Mouse (Mus musculus): Measurements from ENCODE around the gene Gmnn. TPM values are rescaled to one million over a fixed set of nuclear protein-coding genes. Genes with fewer than 3 reads are reported as not detected.
"Not testable (repeated sequence)": the region's sequence is repeated elsewhere in the genome, so short reads cannot be mapped to it uniquely, and the experiment has no call there.

The Gmnn gene
- 10 to 100 TPM; 48.5 to 52.9 TPM for total RNA-seq (2021)

- peak; percentile 88 to 94 for DNase-seq
Observed at GRCm38 (mm10) chr13:24761403-24762227, at the start of gene Gmnn. Gene Gmnn, minus strand, starts transcription at chr13:24761923.

GRCm38 (mm10) chr13:24806079-24806478 is 44.4 kb upstream of the Gmnn start:
- DNase-seq: no peak
- intact Hi-C loops (cut with DNase I): no loop called here

More at GRCm38 (mm10) chr13:24761403-24762227, at the start of gene Gmnn:
- intact Hi-C loops (cut with DNase I): loop anchor here (1.0 to 5.0 kb wide), 3 partner anchors 39 to 71 kb away; partner anchors contain the start of genes Acot13 and Tdp2

DNA sequence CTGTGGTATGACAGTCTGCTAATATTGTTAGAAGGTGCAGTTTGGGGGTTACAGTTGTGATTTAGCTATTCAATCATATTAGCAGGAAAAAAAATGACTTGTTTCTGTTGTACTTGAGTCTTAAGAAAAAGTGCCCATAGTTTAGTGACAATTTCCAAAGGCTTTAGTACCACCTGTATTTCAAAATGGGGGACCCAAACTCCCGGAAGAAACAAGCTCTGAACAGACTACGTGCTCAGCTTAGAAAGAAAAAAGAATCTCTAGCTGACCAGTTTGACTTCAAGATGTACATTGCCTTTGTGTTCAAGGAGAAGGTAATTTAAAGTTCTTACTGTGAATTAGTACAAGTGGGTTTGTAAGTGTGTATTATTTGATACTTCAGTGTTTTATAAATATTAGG is 41.5 kb upstream of the Gmnn start:
- intact Hi-C loops (cut with DNase I): no loop called here
- DNase-seq: no peak

- intact Hi-C loops (cut with DNase I): loop anchor here (1.0 kb wide), 1 partner anchor 26 kb away; no protein-coding TSS in a partner anchor
- peak; percentile 25 to 39 for DNase-seq
Observed at GRCm38 (mm10) chr13:24802131-24802691, 40.5 kb upstream of the Gmnn start.

- no peak for DNase-seq
- intact Hi-C loops (cut with DNase I): no loop called here
Observed at GRCm38 (mm10) chr13:24801308-24801921, 39.7 kb upstream of the Gmnn start, which contains the start of gene BC005537. Gene BC005537, plus strand, starts transcription at chr13:24801657.

GRCm38 (mm10) chr13:24800674-24801307 is 39.1 kb upstream of the Gmnn start:
- peak; percentile 97 for DNase-seq
- intact Hi-C loops (cut with DNase I): loop anchor here (1.0 kb wide), 1 partner anchor 39 kb away; the partner anchor contains the start of gene Gmnn

DNA sequence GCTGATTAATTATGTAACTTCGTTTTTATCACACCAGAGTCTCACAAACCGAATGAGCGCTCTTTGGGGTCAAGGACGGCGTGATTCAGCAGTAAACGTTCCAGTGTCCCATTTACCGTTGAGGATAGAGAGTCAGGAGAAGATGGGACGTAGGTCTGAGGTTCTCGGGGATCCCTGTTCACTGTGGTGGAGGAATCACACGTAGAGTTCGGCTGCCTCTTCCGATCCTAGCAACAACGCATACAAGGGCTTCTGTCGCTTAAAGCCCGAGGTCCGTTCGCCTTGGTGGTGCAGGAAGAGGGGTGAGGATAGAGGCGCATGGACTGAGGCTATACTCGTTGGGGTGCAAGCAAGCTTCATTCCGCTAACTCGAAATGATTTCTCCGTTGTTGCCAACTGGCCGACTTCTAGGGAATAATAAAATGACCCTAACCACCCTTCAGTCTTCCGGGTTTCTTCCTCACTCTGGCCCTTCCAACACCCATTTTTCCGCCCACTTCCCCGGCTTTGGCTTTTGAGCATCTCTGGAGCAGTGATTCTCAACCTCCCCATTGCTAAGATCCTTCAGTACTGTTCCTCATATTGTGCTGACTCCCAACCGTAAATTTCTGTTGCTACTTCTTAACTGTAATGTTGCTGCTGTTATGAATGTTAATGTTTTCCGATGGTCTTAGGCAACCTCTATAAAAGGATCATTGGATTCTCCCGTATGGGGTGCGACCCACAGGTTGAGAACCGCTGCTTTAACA is 38.4 kb upstream of the Gmnn start:
- intact Hi-C loops (cut with DNase I): loop anchor here (1.0 kb wide), 1 partner anchor 39 kb away; the partner anchor contains the start of gene Gmnn
- peak; percentile 51 to 73 for DNase-seq

- peak; percentile 9 to 17 for DNase-seq
- intact Hi-C loops (cut with DNase I): no loop called here
Observed at GRCm38 (mm10) chr13:24799378-24799777, 37.7 kb upstream of the Gmnn start.

DNA sequence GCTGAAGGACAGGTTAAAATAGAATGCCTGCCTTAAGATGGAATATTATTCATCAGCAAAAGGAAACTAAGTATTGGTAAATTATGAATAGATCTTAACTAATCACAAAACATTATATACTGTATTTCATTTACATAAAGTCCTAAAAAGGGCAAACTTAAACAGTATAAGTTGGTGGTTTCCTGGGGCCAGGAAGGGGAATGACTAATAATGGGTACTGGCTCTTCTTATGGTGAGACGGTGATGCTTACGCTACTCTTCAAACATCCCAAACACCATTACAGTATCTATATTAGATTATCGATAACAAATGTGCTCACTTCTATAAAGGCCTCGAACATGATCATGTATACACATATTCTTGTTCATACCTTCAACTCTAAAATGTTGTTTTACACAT is 37.0 kb upstream of the Gmnn start:
- intact Hi-C loops (cut with DNase I): no loop called here
- DNase-seq: no peak

DNA sequence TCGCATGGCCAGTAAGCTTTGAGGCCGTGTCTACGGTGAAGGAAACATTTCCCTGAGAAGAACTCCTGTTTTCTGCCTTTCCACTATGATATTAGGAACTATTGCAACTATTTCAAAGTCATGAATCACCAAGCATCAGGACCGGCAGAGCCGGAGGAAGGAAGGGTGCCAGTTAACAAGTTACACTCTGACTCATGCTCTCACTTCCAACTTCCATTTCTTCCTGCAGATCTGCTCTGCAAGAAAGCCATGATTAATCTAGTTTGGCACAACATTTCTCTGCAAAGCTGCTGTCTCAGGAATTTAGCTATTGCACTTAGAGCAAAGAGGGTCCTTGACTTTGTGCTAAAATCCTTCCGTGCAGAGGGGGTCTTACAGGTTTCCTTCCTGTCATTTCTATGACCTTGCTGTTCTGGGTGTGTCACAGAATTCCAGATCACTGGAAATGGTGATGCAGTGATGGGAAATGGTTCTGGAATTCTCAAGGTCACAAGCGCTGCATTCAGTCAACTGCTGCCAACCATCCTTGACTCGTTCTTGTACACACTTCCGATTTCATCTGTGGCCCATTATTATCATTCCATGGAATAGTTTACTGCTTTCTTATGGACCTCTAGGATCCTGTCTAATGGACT is 30.8 kb upstream of the Gmnn start:
- DNase-seq: no peak
- intact Hi-C loops (cut with DNase I): no loop called here

DNA sequence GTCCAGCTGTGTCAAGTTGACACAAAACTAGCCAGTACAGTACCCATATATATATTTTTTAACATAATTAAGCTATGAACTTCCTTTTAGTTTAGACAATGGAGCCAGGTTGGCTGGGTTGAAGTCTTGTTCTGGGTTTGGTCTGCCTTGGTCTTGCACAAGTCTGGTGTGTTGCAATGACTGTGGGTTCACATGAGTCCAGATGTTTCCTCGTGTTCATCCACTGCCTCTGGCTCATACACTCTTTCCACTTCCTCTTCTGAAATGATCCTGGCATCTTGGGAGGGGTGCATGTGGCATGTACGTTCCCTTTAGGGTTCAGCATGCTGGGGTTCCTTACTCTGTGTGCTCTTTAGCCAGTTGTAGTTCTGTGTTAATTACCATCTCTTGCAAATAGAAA is 29.6 kb upstream of the Gmnn start:
- intact Hi-C loops (cut with DNase I): no loop called here
- peak; percentile 46 to 50 for DNase-seq

GRCm38 (mm10) chr13:24787477-24787876 is 25.8 kb upstream of the Gmnn start:
- no peak for DNase-seq
- intact Hi-C loops (cut with DNase I): no loop called here

GRCm38 (mm10) chr13:24786014-24786490 is 24.3 kb upstream of the Gmnn start:
- no peak for DNase-seq
- intact Hi-C loops (cut with DNase I): no loop called here

- intact Hi-C loops (cut with DNase I): no loop called here
- DNase-seq: no peak
Observed at GRCm38 (mm10) chr13:24781916-24782315, 20.2 kb upstream of the Gmnn start.

DNA sequence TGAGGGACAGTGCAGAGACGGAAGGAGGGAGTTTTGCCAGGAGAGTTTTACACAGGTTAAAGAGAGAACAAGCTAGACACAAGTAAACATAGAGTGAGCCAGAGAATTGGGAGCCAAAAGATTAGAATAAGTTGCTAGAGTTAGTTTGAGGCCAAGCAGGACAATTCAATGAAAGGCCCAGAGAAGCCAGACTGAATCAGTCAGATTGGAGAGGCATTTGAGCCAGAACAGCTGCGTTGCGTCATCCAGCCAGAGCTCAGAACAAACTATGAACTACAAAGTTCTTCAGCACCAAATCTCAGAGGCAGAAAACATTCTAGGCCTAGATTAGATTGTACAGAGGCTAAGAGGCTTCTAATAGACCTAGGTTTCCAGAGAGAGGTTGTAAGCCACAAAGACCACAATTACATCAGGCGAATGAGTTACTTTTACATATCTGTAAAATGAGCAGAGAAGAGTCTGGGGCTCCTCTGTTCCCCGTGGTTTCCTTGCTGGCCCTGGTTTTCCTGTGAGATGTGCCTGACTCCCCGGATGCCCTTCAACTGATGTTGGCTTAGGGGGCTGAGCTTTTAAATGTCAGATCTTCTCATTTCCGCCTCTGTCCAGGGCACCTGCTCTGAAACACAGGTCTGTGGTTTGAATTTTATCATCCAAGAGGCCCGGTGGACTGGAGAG is 17.1 kb upstream of the Gmnn start:
- intact Hi-C loops (cut with DNase I): loop anchor here (5.0 kb wide), 1 partner anchor 67 kb away; no protein-coding TSS in a partner anchor
- no peak for DNase-seq

DNA sequence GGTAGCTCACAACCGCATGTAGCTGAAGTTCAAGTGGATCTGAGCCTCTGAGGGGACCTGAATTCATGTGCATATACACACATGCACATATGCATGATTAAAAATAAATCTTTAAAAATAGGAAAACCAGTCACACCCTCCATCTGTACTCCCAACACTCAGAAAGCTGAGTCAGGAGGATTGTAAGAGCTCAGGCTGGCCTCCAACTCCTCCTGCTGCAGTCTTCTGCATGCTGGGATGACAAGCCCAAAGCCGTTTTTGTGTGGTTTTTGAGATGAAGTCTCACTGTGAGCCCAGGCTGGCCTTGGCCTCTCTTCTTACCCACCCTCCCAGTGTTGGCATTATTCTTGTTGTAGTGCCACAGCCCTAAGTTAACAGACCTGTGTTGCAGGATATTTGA is 16.3 kb upstream of the Gmnn start:
- intact Hi-C loops (cut with DNase I): loop anchor here (5.0 kb wide), 1 partner anchor 66 kb away; no protein-coding TSS in a partner anchor

GRCm38 (mm10) chr13:24776146-24776844 is 14.6 kb upstream of the Gmnn start:
- DNase-seq: peak; percentile 31 to 38
- intact Hi-C loops (cut with DNase I): loop anchor here (5.0 kb wide), 1 partner anchor 64 kb away; no protein-coding TSS in a partner anchor

More for the DNA sequence above, 16.3 kb upstream of the Gmnn start:
- no peak for DNase-seq

GRCm38 (mm10) chr13:24771482-24771881 is 9.8 kb upstream of the Gmnn start:
- DNase-seq; intact Hi-C loops (cut with DNase I): not testable (repeated sequence)
